Mouse (Mus musculus): ENCODE measurements around the gene Camkk1. TPM values are rescaled to one million over a fixed set of nuclear protein-coding genes. Genes with fewer than 3 reads are reported as not detected.

Camkk1 gene
- polyA plus RNA-seq, 1 experiment from 2014 or later: 7.8 TPM

DNA sequence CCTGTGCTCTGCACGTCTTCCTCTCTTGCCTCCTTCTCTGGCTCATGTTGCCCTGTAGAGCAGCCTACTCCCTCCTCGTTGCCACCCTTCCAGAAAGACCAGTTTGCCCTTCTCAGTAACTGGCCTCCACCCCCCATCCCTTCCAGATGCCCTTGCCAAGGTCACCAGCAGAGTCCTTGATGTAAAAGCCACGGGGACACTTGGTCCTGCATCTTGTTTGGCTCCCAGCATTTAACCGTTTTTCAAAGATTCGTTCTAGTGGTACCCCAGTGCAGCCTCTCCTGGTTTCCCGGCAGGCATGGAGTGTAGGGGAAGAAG is 2.7 kb upstream of the Camkk1 start:
- no peak overlapping the region for H3K27ac ChIP-seq
- no peak overlapping the region for H3K9ac ChIP-seq
- H3K27me3 ChIP-seq: peaks cover 34% of the 10 kb centered on the region
- peaks cover 34% of the 10 kb centered on the region for H3K4me1 ChIP-seq
- H3K4me2 ChIP-seq: no peak overlapping the region
- no peak overlapping the region for H3K4me3 ChIP-seq
- ATAC-seq (ENCODE audit: borderline replicate concordance, extremely low read depth, low FRiP score, low TSS enrichment): no peak
- H3K9me3 ChIP-seq: no peaks in the 10 kb centered on the region
- WGBS: 59% methylated on average over 6 of the region's 6 CpGs
- H3K36me3 ChIP-seq: no peaks in the 10 kb centered on the region

DNA sequence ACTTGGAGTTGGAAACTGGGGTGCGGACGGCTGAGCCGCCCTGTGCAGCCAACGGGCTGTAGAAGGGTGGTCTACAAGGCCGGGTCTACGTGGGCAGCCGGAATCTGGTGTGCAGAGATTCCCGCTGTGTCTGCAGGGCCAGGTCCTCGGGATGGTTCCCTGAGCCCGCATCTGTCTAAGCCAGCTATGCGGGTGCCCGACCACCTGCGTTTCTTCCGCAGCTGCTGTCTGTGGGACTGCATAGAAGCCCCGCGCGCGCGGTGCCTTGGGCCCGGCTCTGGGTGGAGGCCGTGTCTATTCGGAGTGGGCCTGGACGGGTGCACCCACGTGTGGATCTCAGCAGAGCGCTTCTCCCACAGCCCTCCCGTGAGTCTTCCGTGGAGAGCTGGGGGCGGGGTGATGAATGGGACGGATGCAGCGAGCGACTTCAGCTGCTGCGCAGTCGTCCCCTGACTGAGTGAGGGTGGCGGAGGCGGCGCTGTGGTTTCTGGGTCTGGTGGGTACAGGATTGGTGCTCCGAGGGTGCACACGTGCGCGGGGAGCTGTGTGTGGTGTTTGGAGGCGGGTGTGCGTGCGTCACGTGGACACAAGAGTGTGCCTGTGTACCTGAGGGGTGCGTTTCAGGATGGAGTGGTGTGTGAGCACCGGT is 463 bp downstream of the Camkk1 start:
- Histone ChIP-seq H3K27me3 (peaks cover 36% of the 10 kb centered on the region), H3K9ac (peak overlapping the region; percentile 42), H3K4me3 (peak overlapping the region; percentile 64), H3K36me3 (no peaks in the 10 kb centered on the region), H3K27ac (no peak overlapping the region), H3K4me1 (peaks cover 43% of the 10 kb centered on the region), H3K9me3 (no peaks in the 10 kb centered on the region), H3K4me2 (peak overlapping the region; percentile 97)
- under 1% methylated on average over 46 of the region's 46 CpGs for WGBS
- peak; percentile 19 for ATAC-seq (ENCODE audit: borderline replicate concordance, extremely low read depth, low FRiP score, low TSS enrichment)

DNA sequence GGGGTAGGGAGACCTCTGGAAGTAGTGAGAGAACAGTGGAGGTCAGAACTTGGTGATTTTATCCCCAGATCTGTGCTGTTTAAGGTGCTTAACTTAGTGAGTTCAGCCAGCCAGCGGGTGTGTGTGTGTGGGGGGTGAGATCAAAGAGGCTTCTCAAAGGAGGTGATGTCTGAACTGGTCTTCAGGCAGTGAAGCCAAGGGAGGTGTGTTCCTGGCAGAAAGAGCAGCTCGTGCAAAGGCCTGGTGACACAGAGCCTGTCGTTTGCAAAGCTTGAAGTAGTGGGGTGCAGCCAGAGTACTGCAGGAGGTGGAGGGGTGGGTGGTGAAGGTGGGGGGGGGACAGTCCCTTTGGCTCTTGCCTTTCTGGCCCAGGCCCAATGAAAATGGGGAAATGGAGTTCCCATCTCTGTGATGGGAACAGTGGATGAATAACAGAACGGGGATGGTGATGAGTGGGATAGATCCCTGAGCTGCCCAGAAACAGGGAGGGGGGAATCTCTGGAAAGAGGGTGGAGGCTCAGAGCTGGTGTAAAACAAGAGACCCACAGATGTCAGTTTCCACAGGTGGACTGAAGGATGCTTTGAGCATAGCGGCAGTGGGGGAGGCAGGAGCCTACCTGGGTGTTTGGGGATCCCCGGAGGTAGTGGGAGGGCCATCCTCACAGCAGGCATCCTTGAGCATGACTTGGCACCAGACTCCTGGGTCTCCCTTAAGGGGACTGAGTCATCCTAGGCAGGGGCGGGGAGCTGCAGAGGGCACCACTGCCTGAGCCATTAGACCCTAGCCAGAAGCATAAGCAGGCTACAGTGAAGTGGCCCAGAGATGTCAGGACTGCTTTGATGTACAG is 2.4 kb downstream of the Camkk1 start:
- Histone ChIP-seq H3K27ac (no peak overlapping the region), H3K4me2 (no peak overlapping the region), H3K36me3 (no peaks in the 10 kb centered on the region), H3K27me3 (peaks cover 36% of the 10 kb centered on the region), H3K4me3 (no peak overlapping the region), H3K9me3 (no peaks in the 10 kb centered on the region), H3K4me1 (peaks cover 40% of the 10 kb centered on the region), H3K9ac (no peak overlapping the region)
- WGBS: 60% methylated on average over 7 of the region's 7 CpGs
- ATAC-seq (ENCODE audit: borderline replicate concordance, extremely low read depth, low FRiP score, low TSS enrichment): no peak

DNA sequence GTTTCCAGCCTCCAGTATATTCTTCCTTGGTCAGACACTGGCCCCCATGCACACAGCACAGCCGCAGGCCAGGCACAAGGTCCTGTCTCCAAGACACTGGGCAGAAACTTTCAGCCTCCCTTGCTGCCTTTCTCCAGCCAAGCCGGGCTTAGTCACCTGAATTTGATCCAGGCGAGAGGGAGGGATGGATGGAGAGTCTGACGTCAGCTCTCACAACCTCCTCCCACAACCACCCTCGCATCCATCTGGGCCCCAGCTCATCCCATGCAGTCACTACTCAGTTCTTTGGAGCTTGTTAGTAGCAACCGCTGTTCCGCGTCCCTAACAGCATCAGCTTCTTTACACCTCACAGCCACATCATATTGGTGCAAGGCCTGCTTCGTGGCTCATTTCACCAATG is 4.3 kb downstream of the Camkk1 start:
- no peak for ATAC-seq (ENCODE audit: borderline replicate concordance, extremely low read depth, low FRiP score, low TSS enrichment)
- Histone ChIP-seq H3K9me3 (no peaks in the 10 kb centered on the region), H3K27me3 (peaks cover 24% of the 10 kb centered on the region), H3K36me3 (no peaks in the 10 kb centered on the region), H3K4me1 (peaks cover 48% of the 10 kb centered on the region), H3K27ac (no peak overlapping the region), H3K4me2 (no peak overlapping the region), H3K4me3 (no peak overlapping the region), H3K9ac (no peak overlapping the region)
- WGBS: 48% methylated on average over 9 of the region's 9 CpGs

DNA sequence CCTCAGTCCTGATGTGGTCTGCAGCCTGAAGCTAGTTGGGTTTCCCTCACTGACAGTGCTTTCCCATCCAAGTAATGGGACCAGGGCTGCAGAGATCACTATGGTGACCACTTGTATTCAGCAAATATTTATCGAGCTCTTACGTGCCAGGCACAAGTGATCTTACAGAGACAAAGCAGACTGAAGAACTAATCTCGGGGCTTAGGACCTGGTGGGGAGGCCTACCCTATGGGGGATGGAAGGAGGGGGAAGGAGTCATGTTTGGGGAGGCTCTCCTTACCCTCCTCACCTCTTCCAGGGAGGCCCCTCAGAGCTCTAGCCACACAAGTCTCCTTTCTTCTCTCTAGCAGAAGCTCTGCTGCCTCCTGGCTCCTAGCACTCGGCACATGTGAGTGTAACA is 5.0 kb downstream of the Camkk1 start:
- no peak for ATAC-seq (ENCODE audit: borderline replicate concordance, extremely low read depth, low FRiP score, low TSS enrichment)
- Histone ChIP-seq H3K27ac (peak overlapping the region; percentile 22), H3K36me3 (no peaks in the 10 kb centered on the region), H3K4me1 (peaks cover 43% of the 10 kb centered on the region), H3K4me2 (no peak overlapping the region), H3K27me3 (peaks cover 24% of the 10 kb centered on the region), H3K4me3 (no peak overlapping the region), H3K9me3 (no peaks in the 10 kb centered on the region), H3K9ac (no peak overlapping the region)
- 38% methylated on average over 4 of the region's 4 CpGs for WGBS

DNA sequence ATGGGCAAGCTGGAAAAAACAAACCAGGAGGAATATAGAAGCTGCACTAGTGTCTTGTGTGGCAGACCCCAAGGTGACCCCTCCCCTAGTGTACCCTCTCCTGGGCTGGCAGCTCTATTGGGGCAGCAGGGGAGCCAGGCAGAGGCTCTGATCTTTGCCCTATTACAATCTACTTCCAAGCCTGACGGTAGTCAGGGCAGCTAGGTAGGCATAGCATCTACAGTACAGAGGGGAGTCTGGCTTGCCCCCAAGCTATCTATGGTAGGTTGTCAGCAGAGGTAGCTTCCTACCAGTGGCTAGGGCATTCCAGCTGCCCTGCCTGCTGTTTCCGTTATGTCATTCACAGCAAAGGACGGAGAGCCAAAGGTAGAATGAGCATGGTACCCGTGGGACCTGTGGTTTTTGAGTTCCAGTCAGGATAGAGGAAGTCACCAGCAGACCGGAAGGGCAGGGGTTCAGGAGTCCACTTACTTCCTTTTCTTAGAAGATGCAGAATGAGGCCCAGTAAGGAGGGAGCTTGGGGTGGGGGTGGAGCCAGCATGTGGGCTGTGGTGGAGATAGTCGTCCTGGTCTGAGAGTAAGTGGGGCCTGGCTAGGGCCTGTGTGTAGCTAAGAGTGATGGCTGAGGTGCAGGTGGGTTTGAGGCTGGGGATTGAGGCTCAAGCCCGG is 5.6 kb downstream of the Camkk1 start:
- Histone ChIP-seq H3K27me3 (peaks cover 20% of the 10 kb centered on the region), H3K4me1 (peaks cover 38% of the 10 kb centered on the region), H3K36me3 (no peaks in the 10 kb centered on the region), H3K9me3 (no peaks in the 10 kb centered on the region), H3K27ac (peak overlapping the region; percentile 22), H3K4me3 (no peak overlapping the region), H3K9ac (no peak overlapping the region), H3K4me2 (0 out of 2 replicates have a peak overlapping the region, but pooled peaks have one; percentile 8)
- 38% methylated on average over 7 of the region's 7 CpGs for WGBS
- no peak for ATAC-seq (ENCODE audit: borderline replicate concordance, extremely low read depth, low FRiP score, low TSS enrichment)

DNA sequence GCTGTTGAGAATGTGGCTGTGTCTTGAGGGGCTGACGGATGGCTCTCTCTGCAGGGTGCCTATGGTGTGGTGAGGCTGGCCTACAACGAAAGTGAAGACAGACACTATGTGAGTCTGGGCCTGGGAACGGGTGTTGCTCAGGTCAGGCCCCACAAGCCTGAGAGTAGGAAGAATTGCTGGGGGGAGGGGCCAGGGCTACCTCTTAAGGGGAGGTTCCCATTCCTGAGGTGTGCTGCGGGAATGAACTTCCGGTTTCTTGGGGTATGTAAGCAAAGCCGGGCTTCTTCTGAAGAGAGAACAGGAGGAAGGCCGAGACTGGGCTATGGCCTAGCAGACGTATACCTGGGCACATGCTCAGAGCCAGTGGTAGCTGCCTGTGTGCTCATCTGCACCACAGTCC is 8.2 kb downstream of the Camkk1 start:
- H3K4me1 ChIP-seq: peaks cover 37% of the 10 kb centered on the region
- H3K36me3 ChIP-seq: no peaks in the 10 kb centered on the region
- WGBS: 32% methylated on average over 8 of the region's 8 CpGs
- no peaks in the 10 kb centered on the region for H3K9me3 ChIP-seq
- H3K27ac ChIP-seq: no peak overlapping the region
- no peak overlapping the region for H3K9ac ChIP-seq
- H3K4me3 ChIP-seq: no peak overlapping the region
- H3K27me3 ChIP-seq: no peaks in the 10 kb centered on the region
- no peak for ATAC-seq (ENCODE audit: borderline replicate concordance, extremely low read depth, low FRiP score, low TSS enrichment)
- peak overlapping the region; percentile 1; the same call in 1 of the 2 replicates for H3K4me2 ChIP-seq

DNA sequence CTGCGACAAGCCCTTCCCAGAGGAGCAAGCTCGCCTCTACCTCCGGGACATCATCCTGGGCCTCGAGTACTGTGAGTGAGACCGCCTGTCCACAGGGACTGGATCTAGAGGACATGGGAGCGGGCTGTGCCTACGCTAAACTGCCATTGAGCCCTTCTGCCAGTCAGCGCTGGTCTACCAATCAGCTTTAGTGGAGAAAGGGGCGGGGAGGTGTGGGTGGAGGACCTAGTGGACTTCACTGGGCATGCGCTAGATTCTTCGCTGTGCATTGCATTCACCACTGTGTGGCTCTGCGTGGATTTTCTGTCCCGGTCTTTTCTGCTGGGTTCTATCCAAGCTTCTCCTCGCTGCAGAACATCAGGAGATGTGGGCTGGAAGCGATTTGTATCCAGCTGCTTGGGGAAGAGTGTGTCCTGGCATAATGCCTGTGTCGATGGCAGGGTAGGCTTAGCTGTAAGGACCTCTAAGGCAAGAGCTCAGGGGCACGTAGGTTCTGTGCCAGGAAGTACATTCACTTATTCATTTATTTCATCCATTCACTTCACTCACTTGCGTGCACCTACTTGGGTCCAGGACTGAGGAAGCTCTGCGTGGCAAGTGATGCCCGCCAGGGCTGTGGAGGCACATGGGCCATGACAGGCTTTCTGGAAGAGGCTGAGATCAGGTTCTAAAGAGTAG is 12.2 kb downstream of the Camkk1 start:
- peak overlapping the region; percentile 69 for H3K4me2 ChIP-seq
- peak overlapping the region; percentile 75 for H3K27ac ChIP-seq
- peaks cover 15% of the 10 kb centered on the region for H3K4me1 ChIP-seq
- ATAC-seq (ENCODE audit: borderline replicate concordance, extremely low read depth, low FRiP score, low TSS enrichment): peak; percentile 93
- H3K9me3 ChIP-seq: no peaks in the 10 kb centered on the region
- WGBS: 18% methylated on average over 20 of the region's 20 CpGs
- H3K9ac ChIP-seq: peak overlapping the region; percentile 42
- H3K27me3 ChIP-seq: no peaks in the 10 kb centered on the region
- no peaks in the 10 kb centered on the region for H3K36me3 ChIP-seq
- peak overlapping the region; percentile 37 for H3K4me3 ChIP-seq

DNA sequence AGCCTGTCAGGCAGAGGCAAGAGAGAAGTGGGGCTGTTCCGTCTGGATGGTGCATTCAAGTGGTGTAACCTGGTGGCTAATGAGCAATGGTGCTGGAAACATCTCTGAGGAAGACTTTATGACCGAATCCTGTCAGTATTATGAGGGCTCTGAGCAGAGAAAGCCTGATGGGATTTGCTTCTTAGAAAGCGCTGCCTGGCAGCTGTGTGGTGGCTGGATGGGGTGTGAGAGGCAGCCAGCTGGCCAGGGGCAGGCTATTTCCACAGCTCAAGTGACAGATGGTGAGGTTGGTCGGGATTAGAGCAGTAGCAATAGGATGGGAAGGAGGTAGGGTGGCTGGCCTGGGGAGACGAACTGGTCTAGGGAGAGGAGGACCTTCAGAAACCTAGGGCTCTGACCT is 12.7 kb downstream of the Camkk1 start:
- Histone ChIP-seq H3K4me1 (peaks cover 15% of the 10 kb centered on the region), H3K27ac (peak overlapping the region; percentile 45; the same call in 1 of the 2 replicates), H3K9me3 (no peaks in the 10 kb centered on the region), H3K27me3 (no peaks in the 10 kb centered on the region), H3K4me2 (peak overlapping the region; percentile 69), H3K9ac (0 out of 2 replicates have a peak overlapping the region, but pooled peaks have one; percentile 39), H3K36me3 (no peaks in the 10 kb centered on the region), H3K4me3 (no peak overlapping the region)
- no peak for ATAC-seq (ENCODE audit: borderline replicate concordance, extremely low read depth, low FRiP score, low TSS enrichment)
- 72% methylated on average over 5 of the region's 5 CpGs for WGBS

DNA sequence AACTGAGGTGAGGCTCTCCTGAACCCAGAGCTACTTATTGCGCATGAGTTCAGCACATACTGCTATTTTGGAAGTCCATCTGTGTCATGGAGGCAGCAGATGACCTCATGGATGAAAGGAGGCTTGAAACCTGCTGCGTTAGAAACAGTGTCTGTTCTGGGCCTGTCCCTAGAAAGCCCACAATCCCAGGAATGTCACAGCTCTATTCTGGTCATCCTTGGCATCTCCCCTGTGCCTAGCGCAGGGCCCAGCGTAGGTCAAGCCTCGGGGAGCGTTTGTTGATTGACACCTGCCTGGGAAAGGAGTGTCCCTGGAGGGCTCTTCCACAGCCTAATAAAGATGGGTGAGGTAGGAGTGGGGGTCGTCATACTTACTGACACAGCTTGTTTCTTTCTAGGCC is 17.3 kb downstream of the Camkk1 start:
- H3K4me2 ChIP-seq: no peak overlapping the region
- no peak overlapping the region for H3K4me3 ChIP-seq
- no peaks in the 10 kb centered on the region for H3K36me3 ChIP-seq
- no peak overlapping the region for H3K9ac ChIP-seq
- H3K9me3 ChIP-seq: no peaks in the 10 kb centered on the region
- no peaks in the 10 kb centered on the region for H3K27me3 ChIP-seq
- peaks cover 3% of the 10 kb centered on the region for H3K4me1 ChIP-seq
- ATAC-seq (ENCODE audit: borderline replicate concordance, extremely low read depth, low FRiP score, low TSS enrichment): no peak
- WGBS: 77% methylated on average over 7 of the region's 7 CpGs
- H3K27ac ChIP-seq: no peak overlapping the region

DNA sequence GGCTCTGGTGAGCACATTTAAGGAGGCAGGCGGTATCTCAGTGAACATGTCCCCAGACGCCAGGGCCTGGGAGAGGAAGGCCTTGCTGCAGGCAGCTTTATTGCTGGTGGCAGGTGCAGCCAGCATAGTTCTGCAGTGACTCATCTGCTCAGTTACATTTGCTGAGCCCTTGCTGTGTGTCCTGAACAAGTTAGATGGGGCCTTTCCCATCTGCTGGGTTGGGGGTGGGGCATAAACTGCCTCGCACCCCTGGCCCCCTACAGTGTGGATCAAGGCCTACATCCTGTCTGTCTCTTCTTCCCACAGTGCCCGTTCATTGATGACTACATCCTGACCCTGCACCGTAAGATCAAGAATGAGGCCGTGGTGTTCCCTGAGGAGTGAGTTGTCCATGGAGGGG is 18.1 kb downstream of the Camkk1 start:
- no peak for ATAC-seq (ENCODE audit: borderline replicate concordance, extremely low read depth, low FRiP score, low TSS enrichment)
- H3K36me3 ChIP-seq: no peaks in the 10 kb centered on the region
- H3K4me3 ChIP-seq: no peak overlapping the region
- H3K27ac ChIP-seq: no peak overlapping the region
- H3K9me3 ChIP-seq: no peaks in the 10 kb centered on the region
- no peaks in the 10 kb centered on the region for H3K4me1 ChIP-seq
- H3K4me2 ChIP-seq: no peak overlapping the region
- 54% methylated on average over 6 of the region's 6 CpGs for WGBS
- H3K27me3 ChIP-seq: no peaks in the 10 kb centered on the region
- no peak overlapping the region for H3K9ac ChIP-seq
